ENCODE assay signal across 8 mouse cellular contexts in genomic region chr16:23127673-23128375, GRCm38 (mm10). TPM values are rescaled to one million over a fixed set of nuclear protein-coding genes. Genes with fewer than 3 reads are reported as not detected.
DNase-seq lines count a peak whose midpoint lies in the region; ATAC-seq and TF ChIP-seq lines count a peak whose summit lies in the region.

Gene Rfc4 (minus strand): TSS chr16:23127737.

- H3K36me3 ChIP-seq in ES-Bruce4 (ENCODE audit: control insufficient read depth, insufficient read depth, low read length, poor library complexity, severe bottlenecking): peaks cover 15% of the 10 kb centered on the region
- H3K36me3 ChIP-seq in forebrain, embryonic 14.5 days (ENCODE audit: control insufficient read depth, insufficient read depth, low read length): peaks cover 7% of the 10 kb centered on the region
- H3K36me3 ChIP-seq in neural tube, embryonic 14.5 days (ENCODE audit: control insufficient read depth, insufficient read depth, low read length): peaks cover 7% of the 10 kb centered on the region; the same call in 1 of the 2 replicates
- H3K36me3 ChIP-seq in testis, adult 2 months (ENCODE audit: control insufficient read depth, insufficient read depth, low read length): no peaks in the 10 kb centered on the region

- TF ChIP-seq POLR2A in ES-Bruce4 (IDR thresholded peaks at IDR 0.05; ENCODE audit: insufficient read depth, low read length): peak; percentile 79
- peak; percentile 80 for TF ChIP-seq POLR2A in testis, adult 2 months (IDR thresholded peaks at IDR 0.05; ENCODE audit: control insufficient read depth, low read depth, low read length)

- no peaks in the 10 kb centered on the region for H3K27me3 ChIP-seq in ES-Bruce4 (ENCODE audit: control insufficient read depth, insufficient read depth, low read length, poor library complexity, severe bottlenecking)
- no peaks in the 10 kb centered on the region for H3K27me3 ChIP-seq in forebrain, embryonic 14.5 days (replicated peaks; ENCODE audit: control insufficient read depth, insufficient read depth, low read length)
- no peaks in the 10 kb centered on the region for H3K27me3 ChIP-seq in neural tube, embryonic 14.5 days (ENCODE audit: control insufficient read depth, insufficient read depth, low read length)
- no peaks in the 10 kb centered on the region for H3K27me3 ChIP-seq in testis, adult 2 months (ENCODE audit: control insufficient read depth, insufficient read depth, low read length)

- H3K27ac ChIP-seq in ES-Bruce4 (ENCODE audit: insufficient read depth, low read length): peak within 1 kb of the TSS; percentile 74
- peak within 1 kb of the TSS; percentile 95 for H3K27ac ChIP-seq in forebrain, embryonic 14.5 days (ENCODE audit: low read depth, low read length)
- H3K27ac ChIP-seq in neural tube, embryonic 14.5 days (ENCODE audit: low read depth, low read length): peak within 1 kb of the TSS; percentile 96
- peak within 1 kb of the TSS; percentile 89 for H3K27ac ChIP-seq in testis, adult 2 months (ENCODE audit: control insufficient read depth, insufficient read depth, low read depth, low read length)

- peak within 1 kb of the TSS; percentile 92 for H3K4me3 ChIP-seq in ES-Bruce4 (ENCODE audit: low read depth, low read length)
- peak within 1 kb of the TSS; percentile 73 for H3K4me3 ChIP-seq in forebrain, embryonic 14.5 days (ENCODE audit: low read depth, low read length)
- peak within 1 kb of the TSS; percentile 78 for H3K4me3 ChIP-seq in neural tube, embryonic 14.5 days (ENCODE audit: low read depth, low read length)
- H3K4me3 ChIP-seq in testis, adult 2 months (ENCODE audit: control insufficient read depth, low read depth, low read length): peak within 1 kb of the TSS; percentile 94

- no peak for TF ChIP-seq CTCF in ES-Bruce4 (IDR thresholded peaks at IDR 0.05; ENCODE audit: low read depth, low read length)
- TF ChIP-seq CTCF in testis, adult 2 months (IDR thresholded peaks at IDR 0.05; ENCODE audit: control insufficient read depth, insufficient read depth, insufficient replicate concordance, low read depth, low read length): no peak

- peak; percentile 96 for ATAC-seq in cerebellum, adult (ENCODE audit: insufficient number of reproducible peaks, low FRiP score, low TSS enrichment)
- ATAC-seq in forebrain, embryonic 14.5 days: peak; percentile 97
- ATAC-seq in neural tube, embryonic 14.5 days (ENCODE audit: low read depth): peak; percentile 95

- no peak for TF ChIP-seq EP300 in ES-Bruce4 (IDR thresholded peaks at IDR 0.05; ENCODE audit: insufficient read depth, low read depth, low read length)

- intact Hi-C loops in heart, postnatal 14 days (cut with DNase I): loop anchor here (2.0 kb wide), 1 partner anchor 19 kb away; no protein-coding TSS in a partner anchor

- peak within 1 kb of the TSS; percentile 79 for H3K9ac ChIP-seq in ES-Bruce4 (ENCODE audit: low read depth, poor library complexity, severe bottlenecking)
- peak within 1 kb of the TSS; percentile 92 for H3K9ac ChIP-seq in forebrain, embryonic 14.5 days (ENCODE audit: low read length)
- H3K9ac ChIP-seq in neural tube, embryonic 14.5 days (replicated peaks; ENCODE audit: low read depth, low read length): peak within 1 kb of the TSS; percentile 82

- H3K4me2 ChIP-seq in forebrain, embryonic 14.5 days (ENCODE audit: low read length): peak within 1 kb of the TSS; percentile 91
- H3K4me2 ChIP-seq in neural tube, embryonic 14.5 days (ENCODE audit: low read depth, low read length): peak within 1 kb of the TSS; percentile 95

- no peaks in the 10 kb centered on the region for H3K9me3 ChIP-seq in ES-Bruce4 (replicated peaks; ENCODE audit: control insufficient read depth, insufficient read depth, low read length, poor library complexity, severe bottlenecking)
- no peaks in the 10 kb centered on the region for H3K9me3 ChIP-seq in forebrain, embryonic 14.5 days (replicated peaks; ENCODE audit: control insufficient read depth, low read length)
- H3K9me3 ChIP-seq in neural tube, embryonic 14.5 days (ENCODE audit: control insufficient read depth, low read length): no peaks in the 10 kb centered on the region

- H3K4me1 ChIP-seq in ES-Bruce4 (ENCODE audit: control insufficient read depth, insufficient read depth, low read length): no peaks in the 10 kb centered on the region
- peaks cover 6% of the 10 kb centered on the region; the same call in 1 of the 2 replicates for H3K4me1 ChIP-seq in forebrain, embryonic 14.5 days (ENCODE audit: control insufficient read depth, insufficient read depth, low read length)
- peaks cover 10% of the 10 kb centered on the region for H3K4me1 ChIP-seq in neural tube, embryonic 14.5 days (ENCODE audit: control insufficient read depth, insufficient read depth, low read length)
- peaks cover 4% of the 10 kb centered on the region for H3K4me1 ChIP-seq in testis, adult 2 months (ENCODE audit: control insufficient read depth, insufficient read depth, low read length)

- WGBS in forebrain, embryonic 14.5 days: under 1% methylated on average over 51 of the region's 51 CpGs
- WGBS in neural tube, embryonic 14.5 days: under 1% methylated on average over 51 of the region's 51 CpGs

- peak; percentile 94 for DNase-seq in forebrain, embryonic 14.5 days (ENCODE audit: low spot score)
- DNase-seq in heart, postnatal 14 days: peak; percentile 94 to 97
- peak; percentile 88 to 94 for DNase-seq in layer of hippocampus, adult 18-20 months (ENCODE audit: low spot score in 2 of 2)
- peak; percentile 88 to 89 for DNase-seq in lung, adult 18-20 months

RNA-seq across cellular contexts. Expression of gene Rfc4, which starts in this region (rescaled TPM):
- 71.2 and 73.8 TPM in 2 replicates for polyA plus RNA-seq in ES-Bruce4 (2011; ENCODE audit: insufficient read depth, insufficient read length, low read depth, missing spikeins)
- polyA plus RNA-seq in forebrain, embryonic 14.5 days (2014; fragmentation: Nextera tagmentation; extraction: Ambion mirVana): 82.7 and 110 TPM in 2 replicates
- total RNA-seq in heart, postnatal 14 days (2021): 1 to 10 TPM; 4.4 to 9.3 TPM
- 1 to 10 TPM; 2.5 to 3.9 TPM for total RNA-seq in layer of hippocampus, adult 18-20 months (2021)
- 35.7 and 36.8 TPM in 2 replicates for polyA plus RNA-seq in neural tube, embryonic 14.5 days (2014; fragmentation: Nextera tagmentation; extraction: Ambion mirVana)
- 5.2 and 8.4 TPM in 2 replicates for polyA plus RNA-seq in testis, adult 2 months (2012; rRNA removed)

Comparison
In these comparisons a context has a peak if more than half of its experiments do, and no peak if none do; other contexts are left out.
1. Peak in every context shown above with its lines: DNase-seq, ATAC-seq, H3K4me3 ChIP-seq and H3K27ac ChIP-seq.